Mouse (Mus musculus) ES-Bruce4 (cell line): ENCODE measurements around the gene Olfr93. TPM values are rescaled to one million over a fixed set of nuclear protein-coding genes. Genes with fewer than 3 reads are reported as not detected.

Experiments used
- H3K27ac ChIP-seq: 2 replicates; pipeline ENCODE4 v1.5.1; 2012; ENCODE audit warnings: low read length, inconsistent platforms; ENCODE audit not compliant: insufficient read depth
- H3K27me3 ChIP-seq: 2 replicates; pipeline ENCODE4 v1.6.1; 2012; ENCODE audit warnings: mild to moderate bottlenecking, low read length, inconsistent platforms; ENCODE audit not compliant: control insufficient read depth, poor library complexity, insufficient read depth, severe bottlenecking
- H3K36me3 ChIP-seq: 2 replicates; pipeline ENCODE4 v1.6.1; 2012; ENCODE audit warnings: inconsistent platforms, mild to moderate bottlenecking, low read length, moderate library complexity; ENCODE audit not compliant: control insufficient read depth, poor library complexity, insufficient read depth, severe bottlenecking
- H3K4me1 ChIP-seq: one replicate; pipeline ENCODE4 v1.8.1; 2011; ENCODE audit warnings: low read length; ENCODE audit not compliant: control insufficient read depth, insufficient read depth
- H3K4me3 ChIP-seq: 2 replicates; pipeline ENCODE4 v1.5.1; 2011; ENCODE audit warnings: low read depth, mild to moderate bottlenecking, low read length
- H3K9ac ChIP-seq: 2 replicates; pipeline ENCODE4 v1.6.1; 2012; ENCODE audit warnings: low read depth, mild to moderate bottlenecking, inconsistent platforms; ENCODE audit not compliant: poor library complexity, severe bottlenecking
- H3K9me3 ChIP-seq: replicated peaks from 2 replicates; pipeline ENCODE4 v1.6.1; 2012; ENCODE audit warnings: mild to moderate bottlenecking, low read length, inconsistent platforms; ENCODE audit not compliant: control insufficient read depth, poor library complexity, insufficient read depth, severe bottlenecking
- CTCF ChIP-seq: IDR thresholded peaks from one replicate; pipeline ENCODE4 v1.8.1; 2011; ENCODE audit warnings: low read depth, low read length
- EP300 ChIP-seq: IDR thresholded peaks from 2 replicates; pipeline ENCODE4 v1.6.1; 2011; ENCODE audit warnings: low read depth, low read length; ENCODE audit not compliant: insufficient read depth
- POLR2A ChIP-seq: IDR thresholded peaks from one replicate; pipeline ENCODE4 v1.8.1; 2011; ENCODE audit warnings: low read length; ENCODE audit not compliant: insufficient read depth
- polyA plus RNA-seq: library from polyadenylated mRNA; stranded (reverse); fragments of >200 nt; gene quantifications from 2 replicates; pipeline ENCODE4 v1.2.4, GENCODE M21; 2011; ENCODE audit warnings: low read depth; ENCODE audit not compliant: missing spikeins, insufficient read depth, insufficient read length

Gene Olfr93
- polyA plus RNA-seq, 1 experiment: 0.57 TPM

DNA sequence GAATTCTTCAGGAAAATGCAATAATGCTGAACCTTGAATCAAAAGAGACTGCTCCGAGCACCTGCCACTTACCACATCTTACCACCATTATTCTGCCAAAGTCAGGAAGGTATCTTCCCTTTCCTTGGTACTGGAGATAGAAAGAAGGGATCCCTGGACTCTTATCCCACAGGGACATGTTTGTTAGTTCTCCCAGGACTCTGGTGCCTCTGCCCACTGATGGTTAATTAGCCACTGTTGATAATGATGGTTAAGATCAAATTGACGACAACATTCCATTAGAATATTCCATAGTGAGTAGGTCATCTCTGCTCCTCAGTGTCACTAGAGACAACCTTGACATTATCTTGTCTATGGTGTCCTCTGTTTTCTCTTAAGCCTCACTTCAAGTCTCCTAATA is 41.3 kb downstream of the Olfr93 start, which contains the start of gene Olfr92:
TSS of gene Olfr92 (minus strand) at position 101 of the 400 bp plus-strand sequence.
- H3K27me3 ChIP-seq: no peaks in the 10 kb centered on the region
- H3K9ac ChIP-seq: no peak within 1 kb of the TSS
- no peaks in the 10 kb centered on the region for H3K9me3 ChIP-seq
- no peaks in the 10 kb centered on the region for H3K36me3 ChIP-seq
- no peaks in the 10 kb centered on the region for H3K4me1 ChIP-seq
- no peak within 1 kb of the TSS for H3K27ac ChIP-seq
- H3K4me3 ChIP-seq: no peak within 1 kb of the TSS
- no peak for TF ChIP-seq EP300
- TF ChIP-seq POLR2A: no peak
- no peak for TF ChIP-seq CTCF

DNA sequence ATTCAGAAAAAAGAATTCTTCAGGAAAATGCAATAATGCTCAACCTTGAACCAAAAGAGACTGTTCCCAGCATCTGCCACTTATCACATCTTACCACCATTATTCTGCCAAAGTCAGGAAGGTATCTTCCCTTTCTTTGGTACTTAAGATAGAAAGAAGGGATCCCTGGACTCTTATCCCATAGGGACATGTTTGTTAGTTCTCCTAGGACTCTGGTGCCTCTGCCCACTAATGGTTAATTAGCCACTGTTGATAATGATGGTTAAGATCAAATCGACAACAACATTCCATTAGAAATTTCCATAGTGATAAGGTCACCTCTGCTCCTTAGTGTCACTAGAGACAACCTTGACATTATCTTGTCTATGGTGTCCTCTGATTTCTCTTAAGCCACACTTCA is 63.1 kb downstream of the Olfr93 start, which contains the start of gene Olfr91:
TSS of gene Olfr91 (minus strand) at position 101 of the 400 bp plus-strand sequence.
- no peak for TF ChIP-seq CTCF
- TF ChIP-seq EP300: no peak
- TF ChIP-seq POLR2A: no peak

DNA sequence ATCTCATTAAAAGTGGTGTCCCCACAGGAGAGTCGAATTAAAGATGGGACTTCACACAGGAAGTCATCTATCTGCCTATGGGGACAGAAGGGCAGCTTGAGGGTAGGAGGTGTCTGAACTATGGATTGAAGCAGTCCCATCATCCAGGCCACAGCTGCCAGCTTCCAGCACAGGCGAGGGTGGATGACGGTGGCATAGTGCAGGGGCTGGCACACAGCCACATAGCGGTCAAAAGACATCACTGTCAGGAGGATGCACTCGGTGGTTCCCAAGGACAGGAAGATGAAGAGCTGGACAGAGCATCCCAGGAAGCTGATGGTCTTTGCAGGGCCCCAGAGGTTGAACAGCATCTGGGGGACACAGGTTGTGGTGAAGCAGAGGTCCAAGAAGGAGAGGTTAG is 68.0 kb downstream of the Olfr93 start:
- no peak for TF ChIP-seq EP300
- no peak for TF ChIP-seq POLR2A
- no peak for TF ChIP-seq CTCF
- no peak overlapping the region for H3K27ac ChIP-seq
- H3K9me3 ChIP-seq: no peaks in the 10 kb centered on the region
- no peak overlapping the region for H3K9ac ChIP-seq
- no peak overlapping the region for H3K4me3 ChIP-seq
- no peaks in the 10 kb centered on the region for H3K36me3 ChIP-seq
- no peaks in the 10 kb centered on the region for H3K27me3 ChIP-seq
- no peaks in the 10 kb centered on the region for H3K4me1 ChIP-seq

More for the DNA sequence above, 63.1 kb downstream of the Olfr93 start, which contains the start of gene Olfr91:
- Histone ChIP-seq H3K9ac (no peak within 1 kb of the TSS), H3K27ac (no peak within 1 kb of the TSS), H3K4me3 (no peak within 1 kb of the TSS), H3K36me3 (no peaks in the 10 kb centered on the region), H3K9me3 (no peaks in the 10 kb centered on the region), H3K4me1 (no peaks in the 10 kb centered on the region), H3K27me3 (no peaks in the 10 kb centered on the region)

DNA sequence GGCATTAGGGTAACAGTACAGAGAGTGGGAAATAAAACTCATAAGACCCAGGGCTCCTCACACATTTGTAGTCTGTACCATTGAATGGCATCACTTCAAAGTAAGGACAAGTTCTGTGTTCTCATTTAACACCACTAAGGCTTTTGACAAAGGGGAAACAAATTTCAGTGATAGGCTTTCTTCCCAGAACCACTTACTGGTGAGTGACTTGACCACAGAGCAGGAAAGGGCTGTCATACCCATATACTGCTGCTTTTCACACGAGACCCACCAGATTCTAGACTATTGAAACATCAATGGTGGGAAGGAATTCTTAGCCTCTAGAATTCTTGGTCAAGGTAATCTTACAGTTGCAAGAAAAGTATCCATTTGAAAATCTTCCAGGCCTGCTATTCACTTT is 69.1 kb downstream of the Olfr93 start:
- Histone ChIP-seq H3K4me1 (no peaks in the 10 kb centered on the region), H3K27ac (no peak overlapping the region), H3K36me3 (no peaks in the 10 kb centered on the region), H3K27me3 (no peaks in the 10 kb centered on the region), H3K9ac (no peak overlapping the region), H3K4me3 (no peak overlapping the region), H3K9me3 (no peaks in the 10 kb centered on the region)
- TF ChIP-seq POLR2A (no peak), EP300 (no peak), CTCF (no peak)

Other genes starting within 250 kb of the Olfr93 start
- 0.88 and 2.5 TPM in 2 replicates for gene Rnf39, start 218.6 kb downstream of the Olfr93 start, polyA plus RNA-seq
- 67.3 and 68.8 TPM in 2 replicates for gene Ppp1r11, start 209.8 kb downstream of the Olfr93 start, polyA plus RNA-seq
- gene Znrd1, start 202.9 kb downstream of the Olfr93 start, polyA plus RNA-seq: 71.7 and 79.6 TPM in 2 replicates
- 29.6 and 30.5 TPM in 2 replicates for gene Znrd1as, start 202.9 kb downstream of the Olfr93 start, polyA plus RNA-seq
- 2.9 and 4.7 TPM in 2 replicates for gene 2410137M14Rik, start 180.3 kb downstream of the Olfr93 start, polyA plus RNA-seq
- 12.6 and 13.2 TPM in 2 replicates for gene H2-M5, start 172.0 kb downstream of the Olfr93 start, polyA plus RNA-seq
- gene Zfp57, start 160.3 kb downstream of the Olfr93 start, polyA plus RNA-seq: 223 and 254 TPM in 2 replicates
- not detected in 2 replicates for gene Mog, start 138.1 kb downstream of the Olfr93 start, polyA plus RNA-seq
- gene Gabbr1, start 115.5 kb downstream of the Olfr93 start, polyA plus RNA-seq: 163 and 180 TPM in 2 replicates
- gene Olfr90, start 73.0 kb downstream of the Olfr93 start, polyA plus RNA-seq: 0.22 TPM in 1 of 2 replicates, not detected in the other
- not detected in 2 replicates for gene Olfr91, start 63.2 kb downstream of the Olfr93 start, polyA plus RNA-seq
- not detected in 2 replicates for gene Olfr92, start 41.4 kb downstream of the Olfr93 start, polyA plus RNA-seq
- 56.7 and 70.8 TPM in 2 replicates for gene Ubd, start 32.4 kb upstream of the Olfr93 start, polyA plus RNA-seq
- 0.37 TPM in 1 of 2 replicates, not detected in the other for gene Olfr94, start 39.5 kb upstream of the Olfr93 start, polyA plus RNA-seq
- 0.12 TPM in 1 of 2 replicates, not detected in the other for gene Olfr95, start 51.6 kb upstream of the Olfr93 start, polyA plus RNA-seq
- gene Olfr96, start 58.7 kb upstream of the Olfr93 start, polyA plus RNA-seq: not detected in 2 replicates
- not detected in 2 replicates for gene Olfr97, start 75.8 kb upstream of the Olfr93 start, polyA plus RNA-seq
- gene Olfr98, start 102.3 kb upstream of the Olfr93 start, polyA plus RNA-seq: not detected in 2 replicates
- 3.3 and 3.4 TPM in 2 replicates for gene H2-M3, start 108.7 kb upstream of the Olfr93 start, polyA plus RNA-seq
- gene Olfr99, start 122.0 kb upstream of the Olfr93 start, polyA plus RNA-seq: not detected in 2 replicates
- gene Olfr101, start 142.8 kb upstream of the Olfr93 start, polyA plus RNA-seq: not detected in 2 replicates
- gene Olfr102, start 155.6 kb upstream of the Olfr93 start, polyA plus RNA-seq: not detected in 2 replicates
- not detected in 2 replicates for gene Olfr103, start 178.2 kb upstream of the Olfr93 start, polyA plus RNA-seq
- not detected in 2 replicates for gene Olfr104-ps, start 198.1 kb upstream of the Olfr93 start, polyA plus RNA-seq
- not detected in 2 replicates for gene Olfr105-ps, start 217.5 kb upstream of the Olfr93 start, polyA plus RNA-seq
- not detected in 2 replicates for gene Olfr106-ps, start 228.9 kb upstream of the Olfr93 start, polyA plus RNA-seq
- gene Olfr107, start 237.7 kb upstream of the Olfr93 start, polyA plus RNA-seq: not detected in 2 replicates